Mouse (Mus musculus): ENCODE measurements around the gene Cdc42se1.

GRCm38 (mm10) chr3:95223041-95223440 lies 5.5 kb upstream of the Cdc42se1 start:
- TF ChIP-seq CTCF (IDR thresholded peaks at IDR 0.05 in 2 of 3, conservative IDR thresholded peaks at IDR 0.05 in 1 of 3; ENCODE audit: control insufficient read depth in 1 of 3, insufficient read depth in 1 of 3, low read depth in 2 of 3, low read length in 3 of 3, poor library complexity in 1 of 3, severe bottlenecking in 1 of 3) (no peak), UBTF (IDR thresholded peaks at IDR 0.05; ENCODE audit: borderline replicate concordance, insufficient read depth, low read depth, low read length) (no peak), POLR2AphosphoS2 (IDR thresholded peaks at IDR 0.05; ENCODE audit: low read length) (no peak), NRF1 (IDR thresholded peaks at IDR 0.05; ENCODE audit: insufficient read depth, low read depth, low read length, poor library complexity, severe bottlenecking) (no peak), MXI1 (IDR thresholded peaks at IDR 0.05; ENCODE audit: low read depth, low read length) (no peak), ZKSCAN1 (IDR thresholded peaks at IDR 0.05; ENCODE audit: low read depth, low read length) (no peak), GATA1 (IDR thresholded peaks at IDR 0.05; ENCODE audit: low read depth, low read length) (no peak), ELF1 (IDR thresholded peaks at IDR 0.05; ENCODE audit: low read depth, low read length) (no peak), ZMIZ1 (IDR thresholded peaks at IDR 0.05; ENCODE audit: low read depth, low read length) (no peak), NELFE (IDR thresholded peaks at IDR 0.05; ENCODE audit: low read depth, low read length) (no peak), EP300 (IDR thresholded peaks at IDR 0.05; ENCODE audit: low read depth in 1 of 2, low read length in 2 of 2) (no peak), TBP (IDR thresholded peaks at IDR 0.05; ENCODE audit: low read depth, low read length) (no peak), MAFK (IDR thresholded peaks at IDR 0.05; ENCODE audit: borderline replicate concordance, low read depth, low read length) (no peak)
